Mouse (Mus musculus) E14TG2a.4 (cell line): ENCODE measurements at regions not wholly inside any gene's neighbourhood (a gene's known extent, or its start where the extent isn't known, plus 50 kb on each side); places are given as distances from the start of the nearest gene placed in this dataset.

ENCODE experiments used
- CTCF ChIP-seq: conservative IDR thresholded peaks from 2 replicates; pipeline ENCODE4 v1.5.1; 2014; ENCODE audit warnings: low read length
- NANOG ChIP-seq: IDR thresholded peaks from 2 replicates; pipeline ENCODE4 v1.6.1; 2014; ENCODE audit warnings: borderline replicate concordance, low read length, mixed read lengths
- POU5F1 ChIP-seq: IDR thresholded peaks from 2 replicates; pipeline ENCODE4 v1.6.1; 2014; ENCODE audit warnings: low read length, borderline replicate concordance

DNA sequence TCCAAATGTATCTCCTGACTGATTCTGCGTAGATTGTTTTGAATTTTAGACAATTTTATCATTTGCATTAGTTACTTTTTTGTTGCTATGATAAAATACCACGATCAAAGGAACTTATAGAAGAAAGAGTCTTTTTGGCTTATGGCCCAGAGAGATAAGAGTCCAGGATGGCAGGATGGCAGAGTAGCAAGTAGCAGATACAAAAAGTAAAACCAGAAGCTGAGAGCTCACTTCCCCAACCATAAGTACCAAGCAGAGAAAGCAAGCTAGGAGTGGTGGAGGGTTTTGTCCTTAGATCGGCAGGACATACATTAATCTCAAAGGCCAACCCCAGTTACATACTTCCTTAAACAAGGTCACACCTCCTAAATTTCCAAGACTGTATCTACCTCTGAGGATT is 457.7 kb upstream of the Cwc22 start:
- no peak for TF ChIP-seq CTCF
- no peak for TF ChIP-seq POU5F1
- no peak for TF ChIP-seq NANOG
